Mouse (Mus musculus) hindbrain, embryonic 10.5 days (tissue): ENCODE results near the gene Zdhhc24. TPM values are rescaled to one million over a fixed set of nuclear protein-coding genes. Genes with fewer than 3 reads are reported as not detected.

Experiments
- DNase-seq: peaks from one replicate; pipeline ENCODE4 v3.0.0-alpha.2; 2017; ENCODE audit warnings: low spot score
- H3K27ac ChIP-seq: fragments of 300-500 bp; sonication (generic); 2 replicates; pipeline ENCODE4 v1.5.1; 2016; ENCODE audit warnings: mild to moderate bottlenecking, moderate library complexity
- H3K27me3 ChIP-seq: fragments of 300-500 bp; sonication (generic); 2 replicates; pipeline ENCODE4 v1.6.1; 2016; ENCODE audit warnings: mild to moderate bottlenecking; ENCODE audit not compliant: poor library complexity, insufficient read depth, severe bottlenecking
- H3K36me3 ChIP-seq: fragments of 300-500 bp; sonication (generic); 2 replicates; pipeline ENCODE4 v1.6.1; 2016; ENCODE audit warnings: mild to moderate bottlenecking, moderate library complexity
- H3K4me1 ChIP-seq: fragments of 300-500 bp; sonication (generic); replicated peaks from 2 replicates; pipeline ENCODE4 v1.6.1; 2016; ENCODE audit warnings: mild to moderate bottlenecking
- H3K4me3 ChIP-seq: fragments of 300-500 bp; sonication (generic); 2 replicates; pipeline ENCODE4 v1.5.1; 2016; ENCODE audit warnings: mild to moderate bottlenecking, moderate library complexity
- H3K9me3 ChIP-seq: fragments of 300-500 bp; sonication (generic); 2 replicates; pipeline ENCODE4 v1.6.1; 2016; ENCODE audit warnings: mild to moderate bottlenecking, moderate library complexity
- whole genome bisulfite sequencing: fragments of 180-500 bp; shearing (Covaris S2); methylation state at CpG from one replicate; pipeline ENCODE4 v1.1.7; 2016; 5-methylcytosine and 5-hydroxymethylcytosine counted together
- polyA plus RNA-seq: library from polyadenylated mRNA; unstranded; fragments of >200 nt; fragmentation: Nextera tagmentation; extraction: Ambion mirVana; gene quantifications from 2 replicates; pipeline ENCODE4 v1.2.1, GENCODE M21; 2016

Zdhhc24 gene
- polyA plus RNA-seq, 1 experiment from 2014 or later: 19.5 TPM

DNA sequence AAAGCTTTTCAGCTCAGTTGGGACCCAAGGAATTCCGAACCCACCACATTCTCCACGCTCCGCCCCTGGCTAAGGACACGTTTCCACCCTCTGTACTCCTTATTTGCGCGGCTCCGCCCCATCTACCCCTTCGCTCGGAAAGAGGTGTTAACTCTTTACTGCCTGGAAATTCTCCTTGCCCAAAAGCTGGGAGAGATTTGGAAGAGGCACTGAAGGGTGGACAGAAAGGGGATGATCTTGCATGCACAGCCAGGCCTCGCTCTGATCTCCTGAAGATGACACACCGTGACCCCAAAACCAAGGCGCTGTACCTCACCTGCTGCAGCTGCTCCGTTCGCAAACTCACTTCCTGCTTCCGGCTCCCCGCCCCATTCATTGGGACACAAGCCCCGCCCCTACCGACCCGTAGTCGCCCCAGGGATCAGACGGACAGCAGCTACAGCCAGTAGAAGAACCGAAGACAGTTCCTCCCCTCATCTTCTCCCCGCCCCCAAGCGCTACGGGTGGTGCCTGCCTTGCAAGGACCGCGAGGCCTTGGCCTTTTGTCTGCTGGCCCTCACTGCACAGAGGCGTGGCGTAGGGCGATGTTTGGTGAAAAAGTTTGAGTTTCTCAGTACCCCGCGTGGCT, 49.5 kb downstream of the Zdhhc24 start, which contains the start of gene Dpp3:
Dpp3 (minus strand) TSS at position 384 of the 628 bp plus-strand sequence.
- Histone ChIP-seq H3K27me3 (no peaks in the 10 kb centered on the region), H3K9me3 (no peaks in the 10 kb centered on the region), H3K27ac (peak within 1 kb of the TSS; percentile 93), H3K36me3 (peaks cover 38% of the 10 kb centered on the region), H3K4me3 (peak within 1 kb of the TSS; percentile 65), H3K4me1 (peaks cover 25% of the 10 kb centered on the region)
- under 1% methylated on average over 32 of the region's 32 CpGs for WGBS
- DNase-seq: peak; percentile 100

DNA sequence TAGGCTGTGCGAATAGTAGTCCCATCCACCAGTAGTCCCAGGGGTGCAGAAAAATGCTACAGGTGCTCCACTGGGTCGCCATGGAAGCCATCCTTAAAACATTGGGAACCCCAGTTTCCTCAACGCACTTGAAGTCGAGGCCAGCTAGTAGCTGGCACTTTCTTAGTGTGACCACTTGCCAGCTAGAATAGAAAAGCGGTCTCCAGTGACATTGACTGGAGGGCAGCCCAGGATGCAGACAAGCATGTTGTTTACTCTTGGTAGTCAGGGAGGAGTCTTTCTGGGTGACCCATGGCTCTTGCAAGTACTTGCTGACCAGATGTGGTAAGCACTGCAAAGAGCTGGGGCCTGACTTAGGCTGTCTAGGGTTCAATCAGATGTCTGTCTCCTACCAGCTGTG, 50.3 kb downstream of the Zdhhc24 start:
- Histone ChIP-seq H3K4me1 (peaks cover 25% of the 10 kb centered on the region), H3K27me3 (no peaks in the 10 kb centered on the region), H3K36me3 (peaks cover 30% of the 10 kb centered on the region), H3K27ac (peak overlapping the region; percentile 93), H3K9me3 (no peaks in the 10 kb centered on the region), H3K4me3 (peak overlapping the region; percentile 65)
- DNase-seq: peak; percentile 16
- 58% methylated on average over 5 of the region's 5 CpGs for WGBS

Other genes starting within 250 kb of the Zdhhc24 start
- gene Gm960, start 180.0 kb upstream of the Zdhhc24 start, polyA plus RNA-seq: 2.9 and 3.1 TPM in 2 replicates
- 12.7 and 20.6 TPM in 2 replicates for gene Sptbn2, start 167.5 kb upstream of the Zdhhc24 start, polyA plus RNA-seq
- 108 and 124 TPM in 2 replicates for gene Rbm4b, start 122.2 kb upstream of the Zdhhc24 start, polyA plus RNA-seq
- gene Rbm4, start 84.8 kb upstream of the Zdhhc24 start, polyA plus RNA-seq: 104 and 106 TPM in 2 replicates
- 26.7 and 30.0 TPM in 2 replicates for gene Gm21992, start 67.1 kb upstream of the Zdhhc24 start, polyA plus RNA-seq
- 126 and 130 TPM in 2 replicates for gene Rbm14, start 67.0 kb upstream of the Zdhhc24 start, polyA plus RNA-seq
- 46.9 and 49.6 TPM in 2 replicates for gene Ccs, start 39.3 kb upstream of the Zdhhc24 start, polyA plus RNA-seq
- 0.11 and 0.33 TPM in 2 replicates for gene Ccdc87, start 39.3 kb upstream of the Zdhhc24 start, polyA plus RNA-seq
- gene Ctsf, start 23.5 kb upstream of the Zdhhc24 start, polyA plus RNA-seq: 38.8 and 52.5 TPM in 2 replicates
- gene Actn3, start 759 bp upstream of the Zdhhc24 start, polyA plus RNA-seq: 3.8 and 12.1 TPM in 2 replicates
- 7.9 and 8.3 TPM in 2 replicates for gene Bbs1, start 28.0 kb downstream of the Zdhhc24 start, polyA plus RNA-seq
- 204 and 218 TPM in 2 replicates for gene Dpp3, start 49.6 kb downstream of the Zdhhc24 start, polyA plus RNA-seq
- gene Peli3, start 64.5 kb downstream of the Zdhhc24 start, polyA plus RNA-seq: 2.1 and 3.7 TPM in 2 replicates
- gene Mrpl11, start 83.5 kb downstream of the Zdhhc24 start, polyA plus RNA-seq: 157 and 163 TPM in 2 replicates
- not detected in 2 replicates for gene Npas4, start 111.6 kb downstream of the Zdhhc24 start, polyA plus RNA-seq
- 5.5 and 8.4 TPM in 2 replicates for gene Slc29a2, start 145.2 kb downstream of the Zdhhc24 start, polyA plus RNA-seq
- gene B4gat1, start 160.2 kb downstream of the Zdhhc24 start, polyA plus RNA-seq: 38.8 and 41.6 TPM in 2 replicates
- 2.4 and 3.2 TPM in 2 replicates for gene AC124502.3, start 160.2 kb downstream of the Zdhhc24 start, polyA plus RNA-seq
- 86.8 and 91.8 TPM in 2 replicates for gene Brms1, start 162.7 kb downstream of the Zdhhc24 start, polyA plus RNA-seq
- gene Rin1, start 171.8 kb downstream of the Zdhhc24 start, polyA plus RNA-seq: 2.3 and 3.0 TPM in 2 replicates
- 26.9 and 39.1 TPM in 2 replicates for gene Cd248, start 189.4 kb downstream of the Zdhhc24 start, polyA plus RNA-seq
- 1.5 and 1.8 TPM in 2 replicates for gene Tmem151a, start 206.9 kb downstream of the Zdhhc24 start, polyA plus RNA-seq
- gene Yif1a, start 209.9 kb downstream of the Zdhhc24 start, polyA plus RNA-seq: 87.1 and 92.0 TPM in 2 replicates
- 42.1 and 115 TPM in 2 replicates for gene Cnih2, start 219.9 kb downstream of the Zdhhc24 start, polyA plus RNA-seq
- 270 and 303 TPM in 2 replicates for gene Rab1b, start 228.4 kb downstream of the Zdhhc24 start, polyA plus RNA-seq
- gene Klc2, start 239.9 kb downstream of the Zdhhc24 start, polyA plus RNA-seq: 35.5 and 45.8 TPM in 2 replicates